Mouse (Mus musculus) granulocyte monocyte progenitor cell, adult 5-6 weeks (primary cell): Measurements from ENCODE around the gene Duxbl1. TPM values are rescaled to one million over a fixed set of nuclear protein-coding genes. Genes with fewer than 3 reads are reported as not detected.
"Not testable (repeated sequence)": the region's sequence is repeated elsewhere in the genome, so short reads cannot be mapped to it uniquely, and the experiment has no call there.

Experiments
- ATAC-seq: replicated peaks from 2 replicates; pipeline ENCODE4 v1.8.0; 2016; ENCODE audit warnings: mild to moderate bottlenecking, moderate TSS enrichment, inconsistent platforms; ENCODE audit not compliant: poor library complexity, severe bottlenecking
- total RNA-seq, 2 experiments: library from RNA; stranded (forward) in 1 of 2; stranded (reverse) in 1 of 2; fragments of 200-712, 200-1000 nt in 1 of 2; fragments of >200 nt in 1 of 2; fragmentation: Nextera tagmentation in 1 of 2; gene quantifications; 2 replicates each; pipeline ENCODE4 v1.2.3; 2014 to 2017

Gene Duxbl1
- total RNA-seq (2014; fragmentation: Nextera tagmentation): not detected in 2 replicates
- not detected in 2 replicates for total RNA-seq (2017)

DNA sequence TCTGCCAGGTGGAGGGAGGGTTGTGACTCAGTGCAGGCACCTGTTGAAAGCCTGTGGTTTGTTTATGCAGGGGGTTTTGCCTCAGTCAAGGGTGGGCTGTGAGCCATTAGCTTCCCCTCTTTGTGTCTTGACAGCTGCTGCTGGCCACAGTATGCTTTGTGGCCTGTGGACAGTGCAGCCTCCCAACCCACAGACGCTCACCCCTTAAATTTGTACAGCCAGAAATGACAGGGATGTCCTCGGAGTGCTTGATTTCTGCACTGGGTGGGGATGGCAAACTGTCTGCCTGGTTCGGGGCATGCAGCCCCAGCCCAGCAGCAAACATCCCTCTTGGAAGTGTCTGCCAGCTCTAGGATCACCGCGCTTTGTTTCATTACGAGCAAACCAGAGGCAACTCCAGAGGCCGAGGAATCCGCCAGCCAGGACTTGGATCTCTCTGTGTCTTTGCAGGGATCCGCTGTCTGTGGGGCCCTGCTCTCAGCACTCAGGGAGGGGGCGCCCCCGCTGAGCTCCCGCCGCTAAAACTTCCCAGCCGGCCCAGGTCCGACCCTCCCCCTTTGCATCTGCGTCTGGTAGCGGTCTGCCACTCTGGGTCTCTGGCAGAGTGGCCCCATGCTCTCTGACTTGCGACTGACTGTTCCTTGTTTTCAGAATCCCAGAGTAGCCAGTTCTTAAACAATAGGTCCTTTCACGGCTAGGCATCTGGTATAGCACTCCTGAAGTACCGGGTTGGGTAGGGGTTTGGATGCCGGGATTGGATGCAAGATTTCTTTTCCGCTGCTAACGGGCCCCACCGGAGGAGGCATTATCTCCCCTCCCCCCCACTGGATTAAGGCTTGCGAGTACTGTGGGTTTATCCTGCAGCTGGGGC, at the start of gene Duxbl1:
TSS of gene Duxbl1 (plus strand) at position 207 of the 871 bp plus-strand sequence.
- peak; percentile 17; the same call in 1 of the 2 replicates for ATAC-seq

DNA sequence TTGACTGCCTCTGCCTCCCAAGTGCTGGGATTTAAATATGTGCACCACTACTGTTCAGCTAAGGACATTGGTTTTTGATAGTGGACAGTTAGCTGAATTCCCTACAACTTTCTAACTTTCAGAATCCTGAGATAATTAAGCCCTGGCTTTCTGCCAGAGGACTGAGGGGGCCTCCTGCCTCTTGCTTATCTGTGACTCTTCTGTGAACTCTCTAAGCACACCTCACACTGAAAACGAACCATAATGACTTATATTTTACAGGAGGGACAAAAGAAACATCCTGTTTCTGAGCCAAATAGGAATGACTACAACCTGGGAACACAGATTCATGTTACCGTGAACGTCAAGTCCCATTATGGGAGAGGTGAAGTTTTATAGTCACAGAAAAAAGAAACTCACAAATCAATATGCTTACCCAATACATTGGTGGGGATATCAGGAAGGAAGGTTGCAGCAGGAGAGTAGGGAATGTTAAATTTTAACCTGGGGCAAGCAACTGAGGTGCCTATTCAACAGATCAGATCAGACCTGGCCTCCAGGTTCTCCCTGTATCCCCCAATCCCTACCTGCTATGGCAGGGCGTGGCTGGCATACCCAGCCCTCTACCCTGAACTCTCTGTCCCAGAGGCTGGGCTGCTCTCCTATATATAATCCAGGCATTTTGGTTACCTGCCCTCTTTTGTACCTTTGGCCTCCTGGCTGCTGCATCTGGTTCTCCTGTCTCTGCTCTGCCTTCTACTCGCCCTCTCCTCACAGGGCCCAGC, 41.3 kb upstream of the Duxbl1 start:
- ATAC-seq: not testable (repeated sequence)

DNA sequence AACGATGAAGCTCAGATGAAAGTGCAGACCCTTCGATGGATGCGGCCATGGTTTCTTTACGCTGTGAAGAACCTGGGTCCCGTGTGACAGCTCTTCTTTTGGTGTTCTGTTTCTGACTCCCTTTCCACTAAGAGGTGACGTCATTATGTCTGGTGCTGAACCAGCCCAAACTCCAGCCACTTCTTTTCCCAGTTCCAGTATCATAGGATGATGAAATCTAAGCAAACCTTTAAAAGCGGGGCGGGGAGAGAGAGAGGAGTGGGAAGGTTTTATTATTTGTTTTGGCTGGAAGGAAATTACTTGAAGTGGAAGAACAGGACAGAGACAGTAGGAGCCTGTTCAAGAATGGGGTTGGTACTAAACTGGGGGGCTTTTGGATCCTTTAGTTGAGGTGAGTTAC, 40.4 kb upstream of the Duxbl1 start, which contains the start of gene Cphx1:
TSS of gene Cphx1 (plus strand) at position 301 of the 400 bp plus-strand sequence.
- ATAC-seq: not testable (repeated sequence)

GRCm38 (mm10) chr14:25957861-25958260, 20.5 kb upstream of the Duxbl1 start:
- 0 out of 2 replicates have a peak, but pooled peaks have one; percentile 17 for ATAC-seq

DNA sequence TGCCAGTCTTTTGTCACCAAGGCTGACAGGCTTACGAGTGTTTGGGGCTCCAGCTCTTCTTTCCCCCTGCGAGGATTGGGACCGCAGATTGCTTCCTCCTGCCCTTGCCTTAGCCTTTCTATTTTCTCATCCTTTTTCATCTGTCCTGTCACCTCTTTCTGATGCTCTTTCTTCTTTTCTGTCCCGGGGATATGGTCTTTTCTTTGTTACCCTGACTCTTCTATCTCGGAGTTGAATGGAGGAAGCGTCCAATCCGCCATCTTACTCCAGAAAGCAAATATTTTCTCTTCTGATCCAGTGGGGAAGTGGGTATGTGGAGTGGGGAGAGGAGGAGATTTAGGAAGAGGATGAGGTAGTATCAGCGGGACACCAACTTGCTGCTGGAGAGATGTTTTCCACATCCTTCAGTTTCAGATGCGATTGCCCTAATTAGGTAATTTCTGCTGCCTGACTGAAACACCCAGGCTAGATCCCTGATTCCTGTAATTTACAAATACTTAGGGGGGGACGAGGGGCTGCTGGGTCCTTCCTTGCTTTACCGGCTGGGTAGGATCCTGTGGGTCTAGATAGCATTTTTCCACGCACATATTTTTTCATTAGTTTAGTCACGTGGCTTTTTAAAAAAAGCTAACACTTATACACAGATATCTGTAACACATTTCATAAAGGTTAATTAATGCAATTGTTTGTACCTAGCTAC, 1.0 kb downstream of the Duxbl1 start:
- not testable (repeated sequence) for ATAC-seq

GRCm38 (mm10) chr14:25981880-25982279, 3.5 kb downstream of the Duxbl1 start:
- not testable (repeated sequence) for ATAC-seq

GRCm38 (mm10) chr14:26007462-26007861, 29.1 kb downstream of the Duxbl1 start:
- ATAC-seq: not testable (repeated sequence)

DNA sequence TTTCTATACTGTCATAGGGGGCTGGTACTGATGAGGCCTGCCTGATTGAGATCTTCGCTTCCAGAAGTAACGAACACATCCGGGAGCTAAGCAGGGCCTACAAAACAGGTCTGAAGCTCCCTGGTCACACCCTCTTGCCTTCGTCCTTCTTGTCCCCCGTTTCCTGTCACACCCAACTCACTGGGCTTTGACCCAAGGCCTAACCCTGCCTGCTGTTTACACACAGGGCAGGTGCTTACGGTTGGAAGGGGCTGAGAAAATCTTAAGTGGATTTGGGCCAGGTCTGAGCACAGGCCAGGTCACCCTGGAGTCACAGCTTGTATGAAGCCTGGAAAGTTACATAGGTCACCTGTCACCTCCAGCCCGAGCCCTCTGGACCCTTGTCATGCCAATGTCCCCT, 38.0 kb downstream of the Duxbl1 start:
- not testable (repeated sequence) for ATAC-seq

GRCm38 (mm10) chr14:26021555-26021954, 43.2 kb downstream of the Duxbl1 start:
- not testable (repeated sequence) for ATAC-seq

- ATAC-seq: not testable (repeated sequence)
Observed at GRCm38 (mm10) chr14:26022831-26023230, 44.5 kb downstream of the Duxbl1 start.

DNA sequence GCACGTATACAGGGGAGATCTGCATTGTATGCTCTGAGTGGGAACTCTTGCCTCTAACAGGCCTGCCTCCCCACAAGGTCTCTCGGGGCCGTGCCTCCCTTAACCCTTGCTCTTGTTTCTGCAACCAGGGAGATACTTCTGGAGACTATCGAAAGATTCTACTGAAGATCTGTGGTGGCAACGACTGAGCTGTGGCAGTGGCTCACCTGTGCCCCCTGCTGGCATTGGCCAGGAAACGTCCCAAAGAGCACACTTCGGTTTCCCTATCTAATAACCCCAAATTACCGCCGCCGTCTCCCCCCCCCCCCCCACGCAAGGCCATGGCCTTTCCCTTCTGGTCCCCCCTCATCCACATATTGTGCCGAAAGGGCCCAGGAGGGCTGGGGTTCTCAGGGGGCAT, 47.3 kb downstream of the Duxbl1 start:
- ATAC-seq: peak; percentile 83

DNA sequence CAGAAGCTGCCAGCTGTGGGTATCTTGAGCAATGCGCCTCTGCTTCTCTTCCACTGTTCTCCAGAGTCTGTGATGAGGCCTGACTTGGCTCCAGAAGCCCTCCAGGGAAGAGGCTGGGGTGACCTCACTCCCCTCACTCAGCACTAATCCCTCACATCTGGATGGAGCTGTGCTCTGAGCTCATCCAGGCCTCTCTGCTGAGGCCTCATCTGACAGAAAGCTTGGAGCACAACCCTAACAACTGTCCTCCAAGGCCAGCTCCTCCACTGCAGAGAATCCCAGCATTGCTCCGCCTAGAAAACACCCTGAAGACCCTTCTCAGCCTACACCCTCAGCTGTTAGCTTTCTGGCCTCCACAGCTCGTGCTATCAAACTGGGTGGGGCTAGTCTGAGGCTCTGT, 56.0 kb downstream of the Duxbl1 start:
- not testable (repeated sequence) for ATAC-seq

DNA sequence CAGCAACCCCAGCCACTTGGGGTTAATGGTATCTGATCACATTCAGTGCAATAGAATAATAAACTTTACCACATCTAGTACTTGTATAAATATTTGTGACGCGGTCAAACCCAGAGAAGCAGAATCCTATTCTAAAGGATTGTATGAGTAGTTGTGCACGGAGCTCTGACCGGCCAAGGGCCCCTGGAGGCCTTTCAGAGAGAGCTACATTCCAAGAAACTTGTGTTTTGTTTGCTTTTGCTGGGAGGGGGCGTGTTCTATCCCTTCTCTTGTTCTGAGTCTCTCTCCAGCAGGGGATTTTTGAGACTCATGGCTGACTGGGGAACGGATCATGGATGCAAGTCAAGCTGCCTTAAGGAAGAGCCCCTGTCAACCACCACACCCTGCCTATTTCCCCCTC, 57.1 kb downstream of the Duxbl1 start:
- ATAC-seq: not testable (repeated sequence)

Other genes starting within 250 kb of the Duxbl1 start
- 0.54 and 1.5 TPM in 2 replicates for gene Zcchc24, start 209.5 kb upstream of the Duxbl1 start, total RNA-seq (2014; fragmentation: Nextera tagmentation)
- 1.3 and 1.6 TPM in 2 replicates for gene Zcchc24, start 209.5 kb upstream of the Duxbl1 start, total RNA-seq (2017)
- 39.6 and 41.1 TPM in 2 replicates for gene Anxa11, start 136.4 kb upstream of the Duxbl1 start, total RNA-seq (2014; fragmentation: Nextera tagmentation)
- gene Anxa11, start 136.4 kb upstream of the Duxbl1 start, total RNA-seq (2017): 7.2 and 9.7 TPM in 2 replicates
- gene Plac9a, start 75.5 kb upstream of the Duxbl1 start, total RNA-seq (2014; fragmentation: Nextera tagmentation): not detected in 2 replicates
- gene Plac9a, start 75.5 kb upstream of the Duxbl1 start, total RNA-seq (2017): not detected in 2 replicates
- 16.4 and 19.6 TPM in 2 replicates for gene Tmem254a, start 50.9 kb upstream of the Duxbl1 start, total RNA-seq (2014; fragmentation: Nextera tagmentation)
- 0.21 and 0.95 TPM in 2 replicates for gene Tmem254a, start 50.9 kb upstream of the Duxbl1 start, total RNA-seq (2017)
- not detected in 2 replicates for gene Cphx1, start 40.3 kb upstream of the Duxbl1 start, total RNA-seq (2014; fragmentation: Nextera tagmentation)
- gene Cphx1, start 40.3 kb upstream of the Duxbl1 start, total RNA-seq (2017): not detected in 2 replicates
- gene Gm9780, start 64.1 kb downstream of the Duxbl1 start, total RNA-seq (2014; fragmentation: Nextera tagmentation): not detected in 2 replicates
- not detected in 2 replicates for gene Gm9780, start 64.1 kb downstream of the Duxbl1 start, total RNA-seq (2017)
- gene Tmem254c, start 88.8 kb downstream of the Duxbl1 start, total RNA-seq (2014; fragmentation: Nextera tagmentation): 20.9 and 37.8 TPM in 2 replicates
- 28.1 and 32.1 TPM in 2 replicates for gene Tmem254c, start 88.8 kb downstream of the Duxbl1 start, total RNA-seq (2017)
- gene Cphx2, start 102.9 kb downstream of the Duxbl1 start, total RNA-seq (2014; fragmentation: Nextera tagmentation): not detected in 2 replicates
- gene Cphx2, start 102.9 kb downstream of the Duxbl1 start, total RNA-seq (2017): not detected in 2 replicates
- gene Cphx3, start 103.7 kb downstream of the Duxbl1 start, total RNA-seq (2014; fragmentation: Nextera tagmentation): not detected in 2 replicates
- gene Cphx3, start 103.7 kb downstream of the Duxbl1 start, total RNA-seq (2017): not detected in 2 replicates
- gene Duxbl2, start 139.8 kb downstream of the Duxbl1 start, total RNA-seq (2014; fragmentation: Nextera tagmentation): not detected in 2 replicates
- gene Duxbl2, start 139.8 kb downstream of the Duxbl1 start, total RNA-seq (2017): not detected in 2 replicates
- gene Plac9b, start 203.9 kb downstream of the Duxbl1 start, total RNA-seq (2014; fragmentation: Nextera tagmentation): not detected in 2 replicates
- gene Plac9b, start 203.9 kb downstream of the Duxbl1 start, total RNA-seq (2017): not detected in 2 replicates
- gene Tmem254b, start 228.5 kb downstream of the Duxbl1 start, total RNA-seq (2014; fragmentation: Nextera tagmentation): 19.6 and 36.4 TPM in 2 replicates
- gene Tmem254b, start 228.5 kb downstream of the Duxbl1 start, total RNA-seq (2017): 10.7 and 11.6 TPM in 2 replicates